Comparison of ENCODE assay signal across 8 mouse cellular contexts in the genomic region with DNA sequence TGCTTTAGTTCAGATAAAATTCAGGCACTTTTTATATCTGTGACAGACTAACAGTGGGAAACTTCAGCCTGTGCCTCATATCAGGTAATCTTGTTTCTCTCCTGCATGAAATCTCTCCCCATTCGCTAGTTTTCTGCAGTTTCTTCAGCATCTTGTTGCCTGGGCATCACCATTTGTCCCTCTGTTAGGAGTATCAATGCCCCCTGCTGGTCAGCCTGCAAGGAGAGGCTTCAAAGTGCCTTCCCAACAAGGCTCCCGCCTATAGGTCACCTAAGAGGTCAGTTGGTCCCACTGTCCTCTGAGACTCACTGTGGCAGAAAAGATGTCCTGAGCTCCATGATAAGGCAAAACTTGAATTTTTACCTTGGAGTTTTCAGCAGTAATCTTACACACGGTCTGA.
DNase-seq lines count a peak whose midpoint lies in the region; ATAC-seq lines count a peak whose summit lies in the region.

No protein-coding gene starts in this region.

- no peak overlapping the region for H3K4me2 ChIP-seq in neural tube, embryonic 15.5 days

- H3K27ac ChIP-seq in neural tube, embryonic 15.5 days (replicated peaks) = no peak overlapping the region

- WGBS in neural tube, embryonic 15.5 days = 37% methylated on average over 3 of the region's 3 CpGs

- no peak for ATAC-seq in neural tube, embryonic 15.5 days (ENCODE audit: low FRiP score)
- ATAC-seq in granulocyte monocyte progenitor cell, adult 5-6 weeks (replicated peaks; ENCODE audit: poor library complexity, severe bottlenecking) = no peak; the same call in 1 of the 2 replicates

- DNase-seq in cerebellum, postnatal 25 days = peak; percentile 8 to 33
- no peak for DNase-seq in cerebellum, postnatal 4 days (ENCODE audit: low spot score in 2 of 2)
- DNase-seq in neural tube, embryonic 10.5 days (ENCODE audit: extremely low spot score, low spot score) = peak; percentile 50
- peak; percentile 79 for DNase-seq in embryo, embryonic 11 days
- DNase-seq in kidney, postnatal 10 days = peak; percentile 72
- DNase-seq in ovary, postnatal 14 days (ENCODE audit: low spot score) = peak; percentile 23

- H3K4me1 ChIP-seq in neural tube, embryonic 15.5 days = no peaks in the 10 kb centered on the region

- no peaks in the 10 kb centered on the region for H3K27me3 ChIP-seq in neural tube, embryonic 15.5 days (replicated peaks)

- H3K4me3 ChIP-seq in neural tube, embryonic 15.5 days (replicated peaks) = no peak overlapping the region

- H3K9me3 ChIP-seq in neural tube, embryonic 15.5 days (replicated peaks) = no peaks in the 10 kb centered on the region

- no peak overlapping the region for H3K9ac ChIP-seq in neural tube, embryonic 15.5 days (replicated peaks)

- H3K36me3 ChIP-seq in neural tube, embryonic 15.5 days = no peaks in the 10 kb centered on the region

Comparison
In these comparisons a context has a peak if more than half of its experiments do, and no peak if none do; other contexts are left out.
1. DNase-seq: peak in cerebellum, postnatal 25 days (2 of 2), neural tube, embryonic 10.5 days (single experiment), embryo, embryonic 11 days (single experiment), kidney, postnatal 10 days (single experiment) and ovary, postnatal 14 days (single experiment); none in cerebellum, postnatal 4 days (0 of 2).